Mouse (Mus musculus): ENCODE data around the gene Zc2hc1c. TPM values are rescaled to one million over a fixed set of nuclear protein-coding genes. Genes with fewer than 3 reads are reported as not detected.
A peak's percentile ranks its signal among the peaks of the same experiment; 100 is the strongest.

The Zc2hc1c gene
- total and polyA plus RNA-seq, 3 experiments: 0.04 to 0.39 TPM; not detected in 1

DNA sequence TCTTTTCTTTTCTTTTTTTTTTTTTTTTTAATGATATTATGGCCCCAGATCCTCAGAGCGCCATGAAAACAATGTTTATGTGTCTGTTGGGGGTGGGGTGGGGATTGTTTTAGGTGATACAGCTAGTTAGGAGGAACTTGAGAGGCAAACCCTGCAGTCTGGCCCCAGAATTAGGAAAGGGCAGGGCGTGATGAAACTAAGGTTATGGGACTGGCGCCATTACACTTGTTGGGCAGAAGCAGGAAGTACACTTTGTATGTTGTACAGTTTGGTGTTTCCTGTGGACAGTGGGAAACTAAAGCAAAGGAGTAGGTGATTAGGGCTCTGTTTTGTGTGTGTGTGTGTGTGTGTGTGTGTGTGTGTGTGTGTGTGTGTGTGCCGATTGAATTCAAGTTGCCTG lies 51.6 kb downstream of the Zc2hc1c start (continued):
- TF ChIP-seq HCFC1 (IDR thresholded peaks at IDR 0.05; ENCODE audit: low read depth, low read length) (peak; percentile 42; the same call in 1 of the 2 replicates), SIN3A (IDR thresholded peaks at IDR 0.05; ENCODE audit: low read length) (peak; percentile 66; the same call in 1 of the 2 replicates), E2F4 (IDR thresholded peaks at IDR 0.05; ENCODE audit: borderline replicate concordance, low read depth, low read length) (no peak), SMC3 (IDR thresholded peaks at IDR 0.05; ENCODE audit: low read depth, low read length) (no peak), POLR2A (IDR thresholded peaks at IDR 0.05; ENCODE audit: control insufficient read depth in 1 of 2, insufficient read depth in 1 of 2, low read depth in 1 of 2, low read length in 2 of 2, poor library complexity in 1 of 2) (no peak; a peak in 1 of 4 replicates), MAZ (IDR thresholded peaks at IDR 0.05; ENCODE audit: low read depth, low read length) (no peak), POLR2AphosphoS5 (IDR thresholded peaks at IDR 0.05; ENCODE audit: borderline replicate concordance, low read depth, low read length) (no peak), RAD21 (IDR thresholded peaks at IDR 0.05; ENCODE audit: low read depth, low read length) (no peak)

DNA sequence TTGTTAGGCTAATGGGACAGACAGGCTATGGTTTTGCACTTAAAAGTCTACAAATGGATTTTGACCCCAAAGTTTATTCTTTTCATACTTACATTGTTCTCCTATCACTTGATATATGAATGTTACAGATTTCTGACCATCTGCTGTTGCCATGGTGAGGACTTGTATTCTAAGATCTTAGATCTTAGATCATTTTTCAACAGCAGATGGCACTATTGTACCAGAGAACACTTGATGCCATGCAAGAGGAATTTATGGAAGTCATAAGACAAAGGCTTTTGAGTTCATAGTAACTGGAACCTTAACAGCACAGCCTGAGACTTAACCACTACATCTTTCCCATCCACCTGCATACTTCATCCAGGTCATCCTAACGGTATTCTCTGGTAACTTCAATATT lies 52.7 kb downstream of the Zc2hc1c start:
- peak; percentile 65 for DNase-seq (ENCODE audit: low read depth, low spot score)
- Histone ChIP-seq H3K4me3 (ENCODE audit: control insufficient read depth in 1 of 2, insufficient read depth in 1 of 2, low read depth in 2 of 2, low read length in 2 of 2) (no peak overlapping the region), H3K9me3 (replicated peaks; ENCODE audit: insufficient read depth, low read length) (no peaks in the 10 kb centered on the region), H3K9ac (ENCODE audit: control insufficient read depth, low read depth, low read length, poor library complexity, severe bottlenecking) (no peak overlapping the region), H3K4me1 (ENCODE audit: control insufficient read depth in 1 of 2, insufficient read depth in 2 of 2, low read length in 2 of 2) (peaks cover 7 to 16% of the 10 kb centered on the region in 2 experiments), H3K36me3 (ENCODE audit: control insufficient read depth in 1 of 2, insufficient read depth in 2 of 2, low read length in 2 of 2) (peaks cover 11 to 25% of the 10 kb centered on the region in 2 experiments), H3K79me2 (ENCODE audit: control insufficient read depth, insufficient read depth, low read length, poor library complexity) (peaks cover 9% of the 10 kb centered on the region), H3K27ac (ENCODE audit: control insufficient read depth, low read depth, low read length) (no peak overlapping the region), H3K27me3 (ENCODE audit: control insufficient read depth in 1 of 2, insufficient read depth in 2 of 2, low read length in 2 of 2) (no peaks in the 10 kb centered on the region)
- no peak for TF ChIP-seq CHD1 (IDR thresholded peaks at IDR 0.05; ENCODE audit: low read depth, low read length)
- peak; percentile 59 for TF ChIP-seq SMC3 (IDR thresholded peaks at IDR 0.05; ENCODE audit: low read depth, low read length)
- 0 out of 2 replicates have a peak, but pooled peaks have one; percentile 22 for TF ChIP-seq HCFC1 (IDR thresholded peaks at IDR 0.05; ENCODE audit: low read depth, low read length)
- TF ChIP-seq JUND (IDR thresholded peaks at IDR 0.05; ENCODE audit: low read depth, low read length): no peak
- no peak for TF ChIP-seq NELFE (IDR thresholded peaks at IDR 0.05; ENCODE audit: low read depth, low read length)
- peak; percentile 56; the same call in 1 of the 2 replicates for TF ChIP-seq SIN3A (IDR thresholded peaks at IDR 0.05; ENCODE audit: low read length)
- no peak for TF ChIP-seq ZC3H11A (IDR thresholded peaks at IDR 0.05; ENCODE audit: low read depth, low read length)
- TF ChIP-seq CTCF (IDR thresholded peaks at IDR 0.05 in 2 of 3, conservative IDR thresholded peaks at IDR 0.05 in 1 of 3; ENCODE audit: control insufficient read depth in 1 of 3, insufficient read depth in 1 of 3, low read depth in 2 of 3, low read length in 3 of 3, poor library complexity in 1 of 3, severe bottlenecking in 1 of 3): peak in 2 of 3 experiments; percentile 32 to 63; a peak in 4 of 6 replicates
- no peak for TF ChIP-seq MAX (IDR thresholded peaks at IDR 0.05; ENCODE audit: low read length)
- TF ChIP-seq RAD21 (IDR thresholded peaks at IDR 0.05; ENCODE audit: low read depth, low read length): peak; percentile 60
- TF ChIP-seq TAL1 (IDR thresholded peaks at IDR 0.05; ENCODE audit: low read length): no peak
- no peak for TF ChIP-seq ZKSCAN1 (IDR thresholded peaks at IDR 0.05; ENCODE audit: low read depth, low read length)
- TF ChIP-seq POLR2AphosphoS2 (IDR thresholded peaks at IDR 0.05; ENCODE audit: low read length): no peak
- no peak for TF ChIP-seq GATA1 (IDR thresholded peaks at IDR 0.05; ENCODE audit: low read depth, low read length)
- TF ChIP-seq ZMIZ1 (IDR thresholded peaks at IDR 0.05; ENCODE audit: low read depth, low read length): no peak

DNA sequence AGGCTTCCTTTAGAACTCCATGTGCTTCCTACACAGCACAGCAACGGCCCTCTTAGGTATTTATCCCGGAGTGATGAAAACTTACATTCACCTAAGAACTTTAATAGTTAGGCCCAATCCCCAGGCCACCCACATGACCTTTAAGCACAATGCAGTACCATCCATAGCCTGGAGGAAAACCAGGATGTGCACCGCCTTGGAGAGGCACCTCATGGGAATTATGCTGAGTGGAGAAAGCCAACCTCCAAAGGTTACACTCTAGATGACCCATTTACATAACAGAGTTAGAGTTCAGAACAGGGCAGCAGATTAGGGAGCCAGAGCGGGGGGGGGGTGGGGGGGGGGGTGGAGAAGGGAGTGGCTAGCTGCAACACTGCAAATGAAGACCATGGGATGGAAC lies 53.9 kb downstream of the Zc2hc1c start:
- H3K79me2 ChIP-seq (ENCODE audit: control insufficient read depth, insufficient read depth, low read length, poor library complexity): peaks cover 9% of the 10 kb centered on the region
- H3K9me3 ChIP-seq (replicated peaks; ENCODE audit: insufficient read depth, low read length): no peaks in the 10 kb centered on the region
- H3K36me3 ChIP-seq (ENCODE audit: control insufficient read depth in 1 of 2, insufficient read depth in 2 of 2, low read length in 2 of 2): peaks cover 12 to 21% of the 10 kb centered on the region in 2 experiments
- H3K27me3 ChIP-seq (ENCODE audit: control insufficient read depth in 1 of 2, insufficient read depth in 2 of 2, low read length in 2 of 2): no peaks in the 10 kb centered on the region
- TF ChIP-seq POLR2A (IDR thresholded peaks at IDR 0.05; ENCODE audit: control insufficient read depth in 1 of 2, insufficient read depth in 1 of 2, low read depth in 1 of 2, low read length in 2 of 2, poor library complexity in 1 of 2) (no peak), ZKSCAN1 (IDR thresholded peaks at IDR 0.05; ENCODE audit: low read depth, low read length) (no peak), KAT2A (conservative IDR thresholded peaks at IDR 0.05; ENCODE audit: low read depth, low read length) (no peak), UBTF (IDR thresholded peaks at IDR 0.05; ENCODE audit: borderline replicate concordance, insufficient read depth, low read depth, low read length) (no peak), MAX (IDR thresholded peaks at IDR 0.05; ENCODE audit: low read length) (no peak), HCFC1 (IDR thresholded peaks at IDR 0.05; ENCODE audit: low read depth, low read length) (no peak), BHLHE40 (IDR thresholded peaks at IDR 0.05; ENCODE audit: borderline replicate concordance, low read depth, low read length) (no peak), JUND (IDR thresholded peaks at IDR 0.05; ENCODE audit: low read depth, low read length) (no peak), SIN3A (IDR thresholded peaks at IDR 0.05; ENCODE audit: low read length) (no peak)
- DNase-seq (ENCODE audit: low read depth, low spot score): no peak
- H3K9ac ChIP-seq (ENCODE audit: control insufficient read depth, low read depth, low read length, poor library complexity, severe bottlenecking): no peak overlapping the region
- no peak overlapping the region for H3K27ac ChIP-seq (ENCODE audit: control insufficient read depth, low read depth, low read length)
- no peak overlapping the region for H3K4me3 ChIP-seq (ENCODE audit: control insufficient read depth in 1 of 2, insufficient read depth in 1 of 2, low read depth in 2 of 2, low read length in 2 of 2)
- peaks cover 7 to 14% of the 10 kb centered on the region in 2 experiments for H3K4me1 ChIP-seq (ENCODE audit: control insufficient read depth in 1 of 2, insufficient read depth in 2 of 2, low read length in 2 of 2)
